Mouse (Mus musculus) intestine, postnatal 0 days (tissue): ENCODE data around the gene Actr6. TPM values are rescaled to one million over a fixed set of nuclear protein-coding genes. Genes with fewer than 3 reads are reported as not detected.

Experiments
- ATAC-seq: fragments of 200-750 bp; cut with Nextera tagmentation; 2 replicates; pipeline ENCODE4 v1.8.0; 2017; ENCODE audit warnings: mild to moderate bottlenecking, moderate TSS enrichment, moderate library complexity
- H3K27ac ChIP-seq: fragments of 300-500 bp; sonication (generic); 2 replicates; pipeline ENCODE4 v1.5.1; 2014; ENCODE audit warnings: mild to moderate bottlenecking, low read depth, low read length, moderate library complexity
- H3K27me3 ChIP-seq: fragments of 300-500 bp; sonication (generic); replicated peaks from 2 replicates; pipeline ENCODE4 v1.6.1; 2014; ENCODE audit warnings: low read length, mixed read lengths; ENCODE audit not compliant: control insufficient read depth, insufficient read depth
- H3K36me3 ChIP-seq: fragments of 300-500 bp; sonication (generic); 2 replicates; pipeline ENCODE4 v1.6.1; 2014; ENCODE audit warnings: mild to moderate bottlenecking, moderate library complexity; ENCODE audit not compliant: control insufficient read depth, insufficient read depth
- H3K4me1 ChIP-seq: fragments of 300-500 bp; sonication (generic); replicated peaks from 2 replicates; pipeline ENCODE4 v1.6.1; 2014; ENCODE audit warnings: antibody characterized with exemption, low read length, mixed read lengths; ENCODE audit not compliant: control insufficient read depth, insufficient read depth
- H3K4me2 ChIP-seq: fragments of 300-500 bp; sonication (generic); replicated peaks from 2 replicates; pipeline ENCODE4 v1.6.1; 2014; ENCODE audit warnings: low read depth, mild to moderate bottlenecking, moderate library complexity
- H3K4me3 ChIP-seq: fragments of 300-500 bp; sonication (generic); 2 replicates; pipeline ENCODE4 v1.5.1; 2014; ENCODE audit warnings: low read depth, low read length
- H3K9ac ChIP-seq: fragments of 300-500 bp; sonication (generic); 2 replicates; pipeline ENCODE4 v1.6.1; 2014; ENCODE audit warnings: mild to moderate bottlenecking, low read depth, low read length
- H3K9me3 ChIP-seq: fragments of 300-500 bp; sonication (generic); 2 replicates; pipeline ENCODE4 v1.6.1; 2016; ENCODE audit warnings: mixed run types; ENCODE audit not compliant: control insufficient read depth
- CTCF ChIP-seq: sonication (generic); IDR thresholded peaks from 2 replicates; pipeline ENCODE4 v1.5.1; 2016; ENCODE audit warnings: low read depth, mild to moderate bottlenecking, control low read depth, antibody characterized with exemption, moderate library complexity
- WGBS: fragments of 180-500 bp; shearing (Covaris S2); extraction: QIAGEN DNeasy Blood & Tissue Kit; methylation state at CpG from one replicate; pipeline ENCODE4 v1.1.7; 2014; 5-methylcytosine and 5-hydroxymethylcytosine counted together
- polyA plus RNA-seq: library from polyadenylated mRNA; unstranded; fragments of >200 nt; fragmentation: Nextera tagmentation; extraction: Ambion mirVana; gene quantifications from 2 replicates; pipeline ENCODE4 v1.2.1, GENCODE M21; 2015

Gene Actr6
- polyA plus RNA-seq, 1 experiment from 2014 or later, result 12.5 TPM

- peaks cover 15% of the 10 kb centered on the region for H3K36me3 ChIP-seq
- TF ChIP-seq CTCF, result no peak
- no peaks in the 10 kb centered on the region for H3K27me3 ChIP-seq
- H3K9ac ChIP-seq, result no peak overlapping the region
- H3K4me3 ChIP-seq, result no peak overlapping the region
- 86% methylated on average over 8 of the region's 8 CpGs for WGBS
- no peaks in the 10 kb centered on the region for H3K9me3 ChIP-seq
- H3K27ac ChIP-seq, result no peak overlapping the region
- no peak overlapping the region for H3K4me2 ChIP-seq
- ATAC-seq, result no peak
- H3K4me1 ChIP-seq, result no peaks in the 10 kb centered on the region
Measured at GRCm38 (mm10) chr10:89664977-89665645, 67.0 kb downstream of the Actr6 start.

Other genes starting within 250 kb of the Actr6 start
- 117 and 139 TPM in 2 replicates for gene Nr1h4, start 198.7 kb downstream of the Actr6 start, polyA plus RNA-seq
- gene Slc17a8, start 111.0 kb downstream of the Actr6 start, polyA plus RNA-seq, result 0.03 TPM in 1 of 2 replicates, not detected in the other
- gene Scyl2, start 46.0 kb downstream of the Actr6 start, polyA plus RNA-seq, result 4.6 and 5.3 TPM in 2 replicates
- gene Uhrf1bp1l, start 12.7 kb upstream of the Actr6 start, polyA plus RNA-seq, result 8.0 and 9.3 TPM in 2 replicates
- 1.8 and 1.9 TPM in 2 replicates for gene Anks1b, start 141.2 kb upstream of the Actr6 start, polyA plus RNA-seq